Mouse (Mus musculus) heart, embryonic 13.5 days (tissue): Measurements from ENCODE around the gene Mrpl12. TPM values are rescaled to one million over a fixed set of nuclear protein-coding genes. Genes with fewer than 3 reads are reported as not detected.
"Not testable (repeated sequence)": the region's sequence is repeated elsewhere in the genome, so short reads cannot be mapped to it uniquely, and the experiment has no call there.

Experiments used
- ATAC-seq: fragments of 200-750 bp; cut with Nextera tagmentation; 2 replicates; pipeline ENCODE4 v1.8.0; 2017; ENCODE audit warnings: moderate TSS enrichment; ENCODE audit not compliant: insufficient number of reproducible peaks, low FRiP score, low TSS enrichment; ENCODE audit errors: extremely low read depth
- H3K27ac ChIP-seq: fragments of 300-500 bp; sonication (generic); replicated peaks from 2 replicates; pipeline ENCODE4 v1.5.1; 2015; ENCODE audit warnings: moderate library complexity, mild to moderate bottlenecking, inconsistent platforms
- H3K27me3 ChIP-seq: fragments of 300-500 bp; sonication (generic); replicated peaks from 2 replicates; pipeline ENCODE4 v1.6.1; 2015; ENCODE audit warnings: mild to moderate bottlenecking, inconsistent platforms
- H3K36me3 ChIP-seq: fragments of 300-500 bp; sonication (generic); 2 replicates; pipeline ENCODE4 v1.6.1; 2015; ENCODE audit warnings: mild to moderate bottlenecking, inconsistent platforms
- H3K4me1 ChIP-seq: fragments of 300-500 bp; sonication (generic); 2 replicates; pipeline ENCODE4 v1.6.1; 2015; ENCODE audit warnings: inconsistent platforms
- H3K4me2 ChIP-seq: fragments of 300-500 bp; sonication (generic); 2 replicates; pipeline ENCODE4 v1.6.1; 2015; ENCODE audit warnings: inconsistent platforms, mild to moderate bottlenecking, moderate library complexity
- H3K4me3 ChIP-seq: fragments of 300-500 bp; sonication (generic); 2 replicates; pipeline ENCODE4 v1.5.1; 2015; ENCODE audit warnings: moderate library complexity, mild to moderate bottlenecking, inconsistent platforms
- H3K9ac ChIP-seq: fragments of 300-500 bp; sonication (generic); 2 replicates; pipeline ENCODE4 v1.6.1; 2015; ENCODE audit warnings: inconsistent platforms, mild to moderate bottlenecking, moderate library complexity
- H3K9me3 ChIP-seq: fragments of 300-500 bp; sonication (generic); 2 replicates; pipeline ENCODE4 v1.6.1; 2016; ENCODE audit warnings: inconsistent platforms
- WGBS: fragments of 180-500 bp; shearing (Covaris S2); methylation state at CpG from one replicate; pipeline ENCODE4 v1.1.7; 2015; ENCODE audit warnings: mixed read lengths; 5-methylcytosine and 5-hydroxymethylcytosine counted together
- polyA plus RNA-seq: library from polyadenylated mRNA; unstranded; fragments of >200 nt; fragmentation: Nextera tagmentation; extraction: Ambion mirVana; gene quantifications from 2 replicates; pipeline ENCODE4 v1.2.1, GENCODE M21; 2015

Mrpl12 gene
- polyA plus RNA-seq, 1 experiment from 2014 or later: 212 TPM

DNA sequence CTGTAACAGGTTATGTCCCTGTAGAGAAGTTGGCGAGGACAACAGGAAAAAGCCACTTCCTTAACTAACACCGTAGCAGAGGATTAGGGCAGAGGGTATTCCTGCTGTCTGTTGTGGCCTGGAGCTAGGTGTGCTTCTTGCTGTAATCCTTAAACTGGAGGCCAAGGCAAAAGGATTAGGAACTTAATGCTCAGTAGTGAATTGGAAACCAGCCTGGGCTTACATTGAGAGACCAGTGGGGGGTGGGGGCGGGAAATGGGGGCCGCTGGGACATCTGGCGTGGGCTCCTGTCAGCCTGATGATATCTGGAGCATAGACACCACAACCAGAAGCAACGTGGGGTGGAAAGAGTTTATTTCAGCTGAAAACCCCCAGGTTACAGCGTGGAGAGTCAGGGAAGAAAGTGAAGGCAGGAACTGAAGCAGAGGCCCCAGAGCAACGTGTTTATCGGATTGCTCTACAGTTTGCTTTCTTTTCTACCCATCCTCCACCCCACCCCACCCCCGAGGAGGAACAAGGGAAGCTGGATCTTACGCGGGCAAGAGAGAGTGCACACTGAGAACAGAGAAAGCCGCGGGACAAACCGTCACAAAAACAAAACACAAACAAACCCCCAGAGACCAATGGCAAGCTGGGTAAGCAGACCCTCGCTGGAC, 26.1 kb downstream of the Mrpl12 start:
- no peaks in the 10 kb centered on the region for H3K36me3 ChIP-seq
- peak overlapping the region; percentile 69 for H3K4me2 ChIP-seq
- H3K27me3 ChIP-seq: no peaks in the 10 kb centered on the region
- peaks cover 13% of the 10 kb centered on the region for H3K4me1 ChIP-seq
- no peaks in the 10 kb centered on the region for H3K9me3 ChIP-seq
- peak overlapping the region; percentile 44 for H3K4me3 ChIP-seq
- H3K9ac ChIP-seq: peak overlapping the region; percentile 80
- H3K27ac ChIP-seq: peak overlapping the region; percentile 41; the same call in 1 of the 2 replicates
- no peak for ATAC-seq
- WGBS: 6% methylated on average over 16 of the region's 16 CpGs

DNA sequence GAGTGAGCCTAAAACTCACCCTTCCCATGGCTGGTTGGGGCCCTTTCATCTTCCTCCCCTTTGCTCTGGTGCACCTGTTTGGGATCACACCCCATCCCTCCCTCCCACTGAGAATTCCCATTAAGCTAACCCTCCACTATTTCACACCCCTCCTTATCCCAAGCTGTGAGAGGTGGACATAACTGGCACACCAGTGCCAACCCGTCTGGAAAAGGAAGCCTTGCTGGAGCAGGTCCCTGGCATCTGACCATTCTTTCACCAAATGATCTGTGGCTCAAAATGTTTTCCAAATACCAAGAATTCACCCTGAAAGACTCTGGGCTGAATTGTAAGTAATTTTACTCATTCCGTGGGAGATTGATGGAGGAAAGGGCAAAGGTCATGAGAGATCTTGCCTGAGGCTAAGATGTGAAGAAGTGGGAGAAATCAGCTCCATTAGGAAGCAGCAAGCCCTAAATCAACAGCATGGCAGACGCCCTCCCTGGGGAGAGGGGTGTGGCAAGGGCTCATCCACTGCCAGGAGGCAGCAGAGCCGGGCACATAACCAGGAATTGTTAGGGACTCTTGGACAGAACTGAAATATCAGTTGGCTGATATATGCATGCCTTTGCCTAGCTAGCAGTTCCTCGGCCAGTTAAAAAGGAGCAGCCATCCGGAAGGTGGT, 28.5 kb downstream of the Mrpl12 start:
- Histone ChIP-seq H3K27me3 (0 out of 2 replicates have a peak, but pooled peaks cover 5% of the 10 kb centered on the region), H3K9ac (no peak overlapping the region), H3K4me1 (peaks cover 14% of the 10 kb centered on the region), H3K9me3 (no peaks in the 10 kb centered on the region), H3K4me3 (no peak overlapping the region), H3K36me3 (no peaks in the 10 kb centered on the region), H3K4me2 (no peak overlapping the region), H3K27ac (no peak overlapping the region)
- ATAC-seq: no peak
- 52% methylated on average over 6 of the region's 6 CpGs for WGBS

DNA sequence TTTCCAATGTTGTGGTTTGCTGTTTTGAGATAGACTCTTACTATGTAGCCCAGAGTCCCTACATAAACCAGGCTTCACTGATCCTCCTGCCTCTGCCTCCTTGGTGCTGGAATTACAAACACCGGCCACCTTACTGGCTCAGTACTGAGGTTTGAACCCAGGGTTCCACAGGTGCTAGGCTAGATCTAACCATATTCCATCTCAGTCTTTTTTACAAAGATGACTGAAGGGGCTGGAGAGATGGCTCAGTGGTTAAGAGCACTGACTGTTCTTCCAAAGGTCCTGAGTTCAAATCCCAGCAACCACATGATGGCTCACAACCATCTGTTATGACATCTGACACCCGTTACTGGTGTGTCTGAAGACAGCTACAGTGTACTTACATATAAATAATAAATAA, 29.8 kb downstream of the Mrpl12 start:
- not testable (repeated sequence) for H3K4me2 ChIP-seq, H3K27me3 ChIP-seq, H3K9ac ChIP-seq, H3K4me3 ChIP-seq, H3K27ac ChIP-seq, H3K9me3 ChIP-seq, ATAC-seq, H3K36me3 ChIP-seq
- WGBS: 76% methylated on average over 2 of the region's 2 CpGs
- peaks cover 23% of the 10 kb centered on the region for H3K4me1 ChIP-seq

DNA sequence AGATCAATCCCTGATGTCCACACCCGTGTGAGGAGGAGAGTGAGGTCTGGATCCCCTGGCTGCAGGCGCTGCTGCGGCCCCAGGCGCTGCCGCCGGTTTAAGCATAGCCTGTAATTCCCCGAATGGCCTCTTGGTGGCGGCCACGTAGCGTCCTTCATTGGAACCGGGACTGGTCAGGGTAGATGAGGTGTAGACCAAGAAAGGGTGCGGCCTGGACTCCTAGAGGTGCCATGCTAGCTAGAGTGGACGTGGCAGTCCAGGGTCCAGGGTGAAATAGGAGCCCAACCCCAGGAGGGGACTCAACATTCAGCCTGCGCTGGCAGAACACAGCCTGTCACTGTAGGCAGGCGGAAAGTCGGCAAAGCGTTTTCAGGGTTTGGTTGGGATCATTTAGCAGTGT, 31.2 kb downstream of the Mrpl12 start:
- no peak overlapping the region for H3K4me3 ChIP-seq
- ATAC-seq: peak; percentile 46; the same call in 1 of the 2 replicates
- H3K9ac ChIP-seq: no peak overlapping the region
- no peaks in the 10 kb centered on the region for H3K9me3 ChIP-seq
- no peaks in the 10 kb centered on the region for H3K36me3 ChIP-seq
- WGBS: 17% methylated on average over 17 of the region's 17 CpGs
- no peak overlapping the region for H3K27ac ChIP-seq
- 0 out of 2 replicates have a peak, but pooled peaks cover 5% of the 10 kb centered on the region for H3K27me3 ChIP-seq
- H3K4me1 ChIP-seq: peaks cover 30% of the 10 kb centered on the region
- H3K4me2 ChIP-seq: no peak overlapping the region

DNA sequence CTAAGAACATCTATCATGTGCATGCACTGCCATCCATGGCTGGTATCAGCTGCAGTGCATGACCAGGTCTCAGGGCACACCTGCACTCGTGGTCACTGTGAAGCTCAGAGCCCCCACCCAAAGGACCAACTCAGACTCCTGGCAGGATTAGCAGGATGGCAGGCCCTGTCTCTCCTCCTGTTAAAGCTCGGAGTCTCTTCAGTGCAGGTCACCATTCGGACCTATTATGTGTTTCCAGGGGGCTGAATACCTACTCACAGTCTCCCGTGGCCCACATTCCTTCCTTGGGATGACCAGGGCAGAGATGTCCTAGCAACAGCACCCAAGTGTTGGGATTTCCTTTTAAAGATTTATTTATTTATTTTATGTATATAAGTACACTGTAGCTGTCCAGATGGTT, 32.7 kb downstream of the Mrpl12 start:
- no peak overlapping the region for H3K27ac ChIP-seq
- no peak overlapping the region for H3K9ac ChIP-seq
- ATAC-seq: no peak
- H3K4me1 ChIP-seq: peaks cover 33% of the 10 kb centered on the region
- WGBS: 74% methylated on average over 4 of the region's 4 CpGs
- no peak overlapping the region for H3K4me3 ChIP-seq
- H3K9me3 ChIP-seq: no peaks in the 10 kb centered on the region
- no peaks in the 10 kb centered on the region for H3K36me3 ChIP-seq
- H3K27me3 ChIP-seq: 0 out of 2 replicates have a peak, but pooled peaks cover 5% of the 10 kb centered on the region
- no peak overlapping the region for H3K4me2 ChIP-seq

DNA sequence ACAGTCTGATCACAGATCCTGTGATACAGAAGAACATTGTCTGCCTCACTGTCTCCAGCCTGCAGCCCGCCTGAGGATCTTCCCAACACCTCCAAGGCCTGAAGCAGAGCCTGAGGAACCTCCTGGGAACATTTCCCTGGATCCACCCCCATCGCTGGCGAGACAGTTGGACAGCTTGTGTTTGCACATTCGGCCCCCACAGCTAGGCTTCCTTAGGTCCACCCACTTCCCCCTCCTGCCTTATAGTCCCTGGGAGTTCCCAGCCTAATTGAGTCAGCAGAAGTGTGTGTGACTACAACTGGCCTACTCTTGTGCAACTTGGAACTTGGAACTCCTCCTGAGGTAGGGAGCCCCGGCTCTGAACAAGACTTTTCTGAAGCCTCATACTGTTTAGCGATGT, 33.6 kb downstream of the Mrpl12 start:
- Histone ChIP-seq H3K4me1 (peaks cover 33% of the 10 kb centered on the region), H3K27me3 (0 out of 2 replicates have a peak, but pooled peaks cover 5% of the 10 kb centered on the region), H3K9me3 (no peaks in the 10 kb centered on the region), H3K4me3 (no peak overlapping the region), H3K9ac (peak overlapping the region; percentile 16; the same call in 1 of the 2 replicates), H3K4me2 (no peak overlapping the region), H3K27ac (0 out of 2 replicates have a peak overlapping the region, but pooled peaks have one; percentile 40), H3K36me3 (no peaks in the 10 kb centered on the region)
- ATAC-seq: no peak
- WGBS: 56% methylated on average over 6 of the region's 6 CpGs

DNA sequence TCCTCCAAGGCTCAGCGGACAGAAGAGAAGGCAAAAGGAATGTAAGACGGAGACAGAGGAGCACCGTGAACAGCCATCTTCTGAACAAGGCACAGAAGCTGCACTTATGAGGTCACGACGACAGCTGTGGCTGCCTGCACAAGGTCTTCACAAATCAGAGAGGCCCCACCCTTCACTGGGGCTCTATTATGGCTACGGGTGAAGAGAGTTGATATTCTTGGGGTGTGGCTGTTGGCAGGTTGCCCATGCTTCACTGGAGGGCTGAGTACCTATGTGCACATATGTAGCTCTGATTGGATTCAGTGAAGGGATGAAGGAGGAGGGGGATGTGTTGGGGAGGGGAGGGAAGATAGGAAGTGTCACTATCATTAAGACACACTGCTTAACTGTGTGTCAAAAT, 34.1 kb downstream of the Mrpl12 start:
- Histone ChIP-seq H3K9me3 (no peaks in the 10 kb centered on the region), H3K36me3 (no peaks in the 10 kb centered on the region), H3K27ac (0 out of 2 replicates have a peak overlapping the region, but pooled peaks have one; percentile 40), H3K9ac (peak overlapping the region; percentile 16; the same call in 1 of the 2 replicates), H3K27me3 (0 out of 2 replicates have a peak, but pooled peaks cover 5% of the 10 kb centered on the region), H3K4me3 (no peak overlapping the region), H3K4me2 (no peak overlapping the region), H3K4me1 (peaks cover 33% of the 10 kb centered on the region)
- WGBS: 49% methylated on average over 6 of the region's 6 CpGs
- no peak for ATAC-seq

DNA sequence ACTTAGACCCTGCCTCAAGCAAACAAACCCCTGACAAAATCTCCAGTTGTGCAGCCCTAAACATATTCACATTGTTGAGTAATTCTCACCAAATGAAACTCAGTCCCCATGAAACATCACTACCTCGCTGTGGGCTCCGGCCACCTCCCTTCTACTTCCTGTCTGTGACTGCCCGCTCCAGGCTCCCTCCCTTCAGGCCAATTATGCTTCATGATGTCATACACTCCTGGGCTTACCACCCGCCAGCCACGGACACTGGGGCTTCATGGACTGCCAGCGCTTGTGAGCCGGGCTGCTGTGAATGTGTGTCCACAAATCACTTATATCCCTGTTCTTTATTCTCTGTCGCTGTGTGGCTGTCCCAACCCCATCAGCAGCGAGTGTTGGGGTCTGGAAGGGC, 35.3 kb downstream of the Mrpl12 start:
- peak overlapping the region; percentile 42 for H3K27ac ChIP-seq
- peak overlapping the region; percentile 69 for H3K9ac ChIP-seq
- 0 out of 2 replicates have a peak, but pooled peaks cover 5% of the 10 kb centered on the region for H3K27me3 ChIP-seq
- peaks cover 33% of the 10 kb centered on the region for H3K4me1 ChIP-seq
- peak overlapping the region; percentile 48 for H3K4me2 ChIP-seq
- H3K4me3 ChIP-seq: 0 out of 2 replicates have a peak overlapping the region, but pooled peaks have one; percentile 13
- H3K36me3 ChIP-seq: no peaks in the 10 kb centered on the region
- H3K9me3 ChIP-seq: no peaks in the 10 kb centered on the region
- WGBS: 34% methylated on average over 9 of the region's 9 CpGs
- no peak; the same call in 1 of the 2 replicates for ATAC-seq

DNA sequence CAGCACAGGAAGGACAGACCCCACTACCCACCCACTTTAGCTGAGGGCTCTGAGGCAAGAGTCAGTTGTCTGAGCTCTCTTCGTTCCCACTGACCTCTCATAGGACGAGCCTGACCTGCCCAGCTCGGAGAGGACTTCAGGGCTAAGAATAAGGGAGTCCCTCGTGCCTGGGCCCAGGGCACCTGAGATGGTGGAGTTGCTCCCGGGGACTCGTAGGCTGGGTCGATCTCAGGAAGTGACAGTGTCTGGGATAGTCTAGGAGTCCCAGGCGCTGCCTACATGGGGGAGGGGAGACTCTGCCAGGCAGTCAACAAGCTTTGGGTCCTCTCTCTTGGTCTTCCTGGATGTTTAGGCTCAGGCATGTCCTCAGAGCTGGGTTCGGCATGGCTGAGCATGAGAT, 36.1 kb downstream of the Mrpl12 start:
- Histone ChIP-seq H3K27ac (0 out of 2 replicates have a peak overlapping the region, but pooled peaks have one; percentile 9), H3K9me3 (no peaks in the 10 kb centered on the region), H3K4me1 (peaks cover 33% of the 10 kb centered on the region), H3K36me3 (no peaks in the 10 kb centered on the region), H3K27me3 (0 out of 2 replicates have a peak, but pooled peaks cover 5% of the 10 kb centered on the region), H3K4me2 (no peak overlapping the region), H3K4me3 (no peak overlapping the region), H3K9ac (peak overlapping the region; percentile 69)
- no peak for ATAC-seq
- WGBS: 64% methylated on average over 9 of the region's 9 CpGs

DNA sequence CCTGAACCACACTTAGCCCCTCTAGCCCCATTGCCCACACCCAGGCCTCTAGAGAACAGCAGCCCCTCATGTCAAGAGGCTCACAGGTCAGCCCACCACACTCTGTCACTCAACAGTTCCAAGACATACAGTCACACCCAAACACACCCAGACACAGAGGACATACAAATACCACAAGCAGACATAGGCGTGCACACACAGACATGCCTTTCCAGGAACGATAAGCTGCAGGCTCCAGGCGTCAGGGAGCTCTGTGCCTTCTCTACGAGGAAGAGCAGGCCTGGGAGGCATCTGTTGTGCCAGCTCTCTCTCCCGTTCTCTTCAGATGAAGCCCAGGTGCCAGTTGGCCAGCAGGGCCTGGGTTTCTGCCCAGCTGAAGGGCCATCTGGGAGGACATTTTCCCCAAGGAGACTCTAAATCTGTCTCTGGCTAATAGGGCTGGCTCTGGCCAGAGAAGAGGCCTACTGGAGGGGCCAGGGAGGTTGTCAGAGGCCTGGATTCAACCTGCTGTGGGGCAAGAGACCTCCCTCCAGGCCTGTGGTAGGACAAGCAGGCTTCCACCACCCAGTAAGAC, 36.6 kb downstream of the Mrpl12 start:
- Histone ChIP-seq H3K4me2 (no peak overlapping the region), H3K9me3 (no peaks in the 10 kb centered on the region), H3K27me3 (0 out of 2 replicates have a peak, but pooled peaks cover 4% of the 10 kb centered on the region), H3K27ac (0 out of 2 replicates have a peak overlapping the region, but pooled peaks have one; percentile 16), H3K4me3 (no peak overlapping the region), H3K9ac (peak overlapping the region; percentile 47; the same call in 1 of the 2 replicates), H3K4me1 (peaks cover 33% of the 10 kb centered on the region), H3K36me3 (no peaks in the 10 kb centered on the region)
- WGBS: 52% methylated on average over 5 of the region's 5 CpGs
- ATAC-seq: no peak

DNA sequence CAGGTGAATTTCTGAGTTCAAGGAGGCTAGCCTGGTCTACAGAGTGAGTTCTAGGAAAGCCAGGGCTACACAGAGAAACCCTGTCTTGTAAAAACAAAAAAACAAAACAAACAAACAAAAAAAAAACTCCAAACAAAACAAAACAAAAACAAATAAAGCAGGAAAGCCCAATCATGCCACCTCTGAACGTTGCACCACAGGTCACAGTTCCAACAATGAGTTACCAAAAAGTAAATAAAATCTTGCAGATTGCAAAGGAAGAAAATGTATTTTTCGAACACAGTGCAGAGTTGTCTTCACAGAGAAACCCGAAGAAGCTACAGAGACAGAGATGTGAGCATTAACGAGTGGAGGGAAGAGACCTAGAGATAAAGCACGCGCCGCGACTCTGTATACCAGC, 38.2 kb downstream of the Mrpl12 start:
- WGBS: 81% methylated on average over 8 of the region's 8 CpGs
- no peak overlapping the region for H3K4me3 ChIP-seq
- H3K27me3 ChIP-seq: peaks cover 4% of the 10 kb centered on the region
- H3K27ac ChIP-seq: no peak overlapping the region
- H3K36me3 ChIP-seq: no peaks in the 10 kb centered on the region
- no peak overlapping the region for H3K4me2 ChIP-seq
- H3K9me3 ChIP-seq: no peaks in the 10 kb centered on the region
- peaks cover 33% of the 10 kb centered on the region for H3K4me1 ChIP-seq
- no peak for ATAC-seq
- H3K9ac ChIP-seq: no peak overlapping the region
